Mouse (Mus musculus): Measurements from ENCODE around the gene Cacna1i. TPM values are rescaled to one million over a fixed set of nuclear protein-coding genes. Genes with fewer than 3 reads are reported as not detected.

Cacna1i gene
- total RNA-seq, 2 experiments from 2014 or later = 58.9 to 60.7 TPM

DNA sequence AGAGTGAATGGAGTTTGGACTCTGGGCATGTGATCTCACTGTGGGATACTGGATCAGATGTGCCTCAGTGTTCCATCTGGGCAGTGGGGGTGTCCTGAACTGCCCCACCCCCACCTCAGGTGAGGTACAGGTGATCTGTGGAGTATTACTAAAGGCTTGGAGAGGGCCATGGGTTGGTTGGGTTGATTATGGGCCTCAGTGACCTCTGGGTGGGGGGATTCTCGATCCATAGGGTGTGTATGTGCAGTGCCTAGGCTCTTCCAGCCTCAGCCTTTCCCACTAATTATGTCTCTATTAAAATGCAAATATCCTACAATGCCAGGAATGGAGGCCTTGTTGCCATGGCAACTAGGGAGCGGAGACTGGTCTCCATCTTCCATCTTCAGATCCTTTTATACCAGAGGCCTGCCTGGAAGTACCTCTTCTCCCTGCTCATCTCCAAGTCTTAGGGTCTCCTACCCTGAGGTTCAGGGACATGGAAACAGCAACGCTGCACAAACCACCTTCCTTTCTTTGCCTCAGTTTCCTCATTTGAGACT lies 15.1 kb upstream of the Cacna1i start:
- no peak for DNase-seq (ENCODE audit: low spot score in 2 of 2)

DNA sequence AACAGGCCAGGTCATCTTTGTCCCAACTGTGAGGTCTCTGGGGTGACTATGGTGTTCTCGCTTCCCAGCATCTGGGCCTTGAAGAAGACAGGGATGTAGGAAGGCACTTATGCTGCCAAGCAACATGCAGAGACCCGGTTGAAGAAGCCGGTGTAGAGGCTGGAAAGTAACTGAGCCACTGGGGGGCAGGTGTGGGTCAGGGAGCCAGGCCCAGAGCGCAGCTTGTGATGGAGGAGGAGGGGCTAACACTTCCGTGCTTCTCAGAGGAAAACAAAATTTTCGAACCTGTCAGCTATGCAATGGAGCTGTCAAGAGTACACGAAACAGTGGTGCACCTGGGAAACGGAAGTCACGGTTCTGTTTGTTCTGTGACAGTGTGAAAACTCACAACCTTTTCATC lies 9.9 kb upstream of the Cacna1i start:
- DNase-seq (ENCODE audit: low spot score in 2 of 2) = no peak

DNA sequence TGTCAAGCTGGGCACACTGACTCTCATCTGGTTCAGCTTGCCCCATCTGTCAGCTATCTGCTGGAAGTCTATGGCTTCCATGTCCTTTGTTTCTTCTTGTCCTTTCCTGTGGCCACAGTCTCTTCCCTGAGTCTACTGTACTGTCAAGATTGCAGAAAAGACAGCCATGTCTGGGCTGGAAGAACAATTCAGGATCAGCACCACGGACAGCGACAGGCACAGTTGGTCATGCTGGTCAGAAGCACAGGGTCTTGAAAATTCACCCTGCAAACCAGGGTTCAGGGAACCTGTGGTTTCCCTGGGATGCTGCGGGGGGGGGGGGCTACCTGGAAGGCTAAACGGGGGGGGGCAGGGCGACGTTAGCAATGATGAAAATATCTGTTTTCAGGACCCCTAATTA lies 9.4 kb upstream of the Cacna1i start:
- no peak for DNase-seq (ENCODE audit: low spot score in 2 of 2)

DNA sequence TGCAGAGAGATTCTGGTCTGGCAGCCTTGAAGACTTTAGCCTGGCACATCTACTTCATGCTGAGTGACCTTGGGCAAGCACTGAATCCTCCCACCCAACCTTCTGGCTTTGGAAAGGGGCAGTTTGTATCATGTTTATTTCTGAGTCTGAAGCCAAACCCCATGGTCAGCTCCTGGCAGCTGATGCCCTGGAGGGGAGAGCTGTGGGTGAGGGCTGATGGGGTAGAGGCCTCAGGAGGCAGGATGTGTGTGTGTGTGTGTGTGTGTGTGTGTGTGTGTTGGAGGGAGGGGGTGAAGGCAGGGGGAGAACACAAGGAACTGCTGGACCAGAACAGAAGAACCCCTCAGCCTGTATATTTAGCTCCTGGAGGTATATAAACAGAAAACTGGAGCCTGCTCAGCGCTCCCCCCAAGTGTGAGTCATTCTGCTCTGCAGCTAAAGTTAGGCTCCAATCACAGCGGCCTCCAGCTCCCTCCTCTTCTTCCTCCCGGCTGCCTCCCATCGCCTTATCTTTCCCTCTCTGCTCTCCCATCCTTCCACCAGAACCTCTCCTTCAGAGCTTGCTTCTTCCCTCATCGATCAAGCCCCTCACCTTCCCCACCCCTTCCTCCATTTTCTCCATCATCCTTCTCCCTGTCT lies 8.8 kb upstream of the Cacna1i start:
- DNase-seq (ENCODE audit: low spot score in 2 of 2) = peak; percentile 75 to 77

DNA sequence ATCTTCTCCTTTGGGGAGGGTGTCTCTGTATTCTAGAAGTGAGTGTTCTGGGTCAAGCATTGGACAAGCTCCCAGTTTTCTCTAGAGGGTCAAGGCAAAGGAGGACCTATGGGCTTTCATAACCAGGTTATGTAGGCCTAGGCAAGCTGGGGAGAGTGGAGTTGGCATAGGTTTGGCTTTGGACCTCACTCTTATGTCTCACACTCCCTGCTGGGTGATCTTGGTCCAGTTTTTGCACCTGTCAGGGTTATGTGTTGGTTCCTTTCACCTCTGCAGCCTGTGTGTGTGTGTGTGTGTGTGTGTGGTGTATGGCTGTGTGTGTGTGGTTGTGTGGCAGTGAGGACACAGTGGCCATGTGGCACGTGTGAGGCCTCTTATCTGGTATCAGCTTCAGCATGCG lies 8.0 kb upstream of the Cacna1i start:
- peak in 1 of 2 experiments; percentile 22 for DNase-seq (ENCODE audit: low spot score in 2 of 2)

DNA sequence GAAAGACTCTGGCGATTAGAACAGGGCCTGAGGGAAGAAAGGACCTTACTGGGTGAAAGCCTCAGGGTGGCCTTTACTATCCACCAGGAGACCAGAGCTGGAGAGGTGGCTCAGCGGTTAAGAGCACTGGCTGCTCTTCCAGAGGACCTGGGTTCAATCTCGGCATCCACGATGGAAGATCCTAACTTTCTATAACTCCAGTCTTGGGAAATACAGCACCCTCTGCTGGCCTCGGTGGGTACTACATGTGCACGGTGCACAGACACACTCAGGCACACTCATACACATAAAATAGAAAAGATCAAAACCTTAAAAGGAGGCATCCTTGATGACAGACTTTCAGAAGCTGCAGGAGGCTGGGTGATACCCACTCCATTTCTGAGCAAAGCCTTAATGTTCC lies 6.4 kb upstream of the Cacna1i start:
- DNase-seq (ENCODE audit: low spot score in 2 of 2) = peak in 1 of 2 experiments; percentile 50

DNA sequence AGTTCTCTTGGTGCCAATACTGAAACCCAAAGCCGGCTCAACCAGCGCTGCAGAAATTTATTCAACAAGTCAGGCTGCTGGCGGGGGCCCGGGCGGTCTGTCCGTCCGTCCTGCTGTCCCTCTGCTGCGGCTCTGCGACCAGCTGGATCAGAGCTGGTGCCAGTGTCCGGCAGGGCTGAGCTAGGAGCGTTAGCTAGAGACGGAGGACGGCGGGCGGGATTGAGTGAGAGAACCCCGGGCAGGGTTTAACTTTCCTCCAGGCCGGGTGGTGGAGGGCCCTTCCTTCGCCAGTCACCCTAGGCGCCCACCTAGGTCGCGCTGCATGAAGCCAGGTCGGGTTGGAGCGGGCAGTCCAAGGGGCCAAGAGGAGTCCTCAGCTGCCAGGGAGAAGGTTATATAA lies 998 bp downstream of the Cacna1i start:
- peak; percentile 23 to 36 for DNase-seq (ENCODE audit: low spot score in 2 of 2)

DNA sequence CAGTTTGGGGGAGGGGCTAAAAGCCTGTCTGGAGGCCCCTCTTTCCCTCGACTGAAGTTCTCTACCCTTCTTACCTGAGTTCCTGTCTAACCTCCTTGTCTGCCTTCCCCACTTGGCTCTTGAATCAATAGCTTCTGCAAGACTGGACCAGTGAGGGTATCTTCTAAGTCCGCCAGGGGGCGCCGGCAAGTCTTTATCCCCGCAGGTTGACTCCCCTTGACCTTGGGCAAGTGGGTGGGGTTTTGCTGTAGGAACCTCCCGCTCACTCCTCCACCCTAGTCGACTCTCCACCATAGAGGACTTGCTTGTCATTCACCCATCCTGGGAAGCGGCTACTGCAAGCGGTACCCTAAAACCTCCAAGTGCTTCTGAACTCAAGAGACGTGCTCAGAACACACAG lies 2.4 kb downstream of the Cacna1i start:
- peak; percentile 78 to 85 for DNase-seq (ENCODE audit: low spot score in 2 of 2)

DNA sequence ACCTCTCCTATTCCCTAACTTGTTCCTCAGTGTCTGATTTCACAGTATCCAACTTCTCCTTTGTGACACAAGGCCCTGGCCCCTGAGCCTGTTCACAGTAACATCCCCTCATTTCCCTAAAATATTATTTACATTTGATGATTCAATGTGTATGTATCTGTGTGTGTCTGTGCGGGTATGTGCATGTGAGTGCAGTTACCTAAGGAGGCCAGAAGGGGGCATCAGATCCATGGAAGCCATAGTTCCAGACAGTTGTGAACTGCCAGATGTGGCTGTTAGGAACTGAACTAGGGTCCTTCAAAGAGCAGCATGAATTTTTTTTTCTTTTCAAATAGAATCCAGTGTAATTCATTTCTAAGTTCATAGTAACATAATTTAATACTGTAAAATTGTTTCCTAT lies 10.1 kb downstream of the Cacna1i start:
- DNase-seq (ENCODE audit: low spot score in 2 of 2) = no peak

DNA sequence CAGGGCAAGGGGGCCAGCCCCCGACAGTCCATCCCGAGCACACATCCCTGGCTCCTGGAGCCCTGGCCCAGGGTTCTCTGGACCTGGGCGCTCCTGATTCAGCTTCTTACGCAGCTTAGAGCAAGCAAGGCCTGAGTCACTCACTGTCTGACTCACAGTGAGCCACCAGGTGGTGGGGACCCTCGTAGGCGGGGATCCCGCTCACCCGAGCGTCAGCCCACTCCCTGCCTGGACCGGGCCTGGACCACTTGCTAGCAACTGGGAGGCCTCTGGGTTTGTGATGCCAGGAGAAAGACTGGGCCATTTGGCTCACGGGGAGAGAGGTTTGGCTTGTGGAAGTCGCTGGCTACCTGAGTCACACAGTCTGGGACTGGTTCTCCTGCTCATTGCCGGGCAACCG lies 16.7 kb downstream of the Cacna1i start:
- peak; percentile 70 to 75 for DNase-seq (ENCODE audit: low spot score in 2 of 2)

DNA sequence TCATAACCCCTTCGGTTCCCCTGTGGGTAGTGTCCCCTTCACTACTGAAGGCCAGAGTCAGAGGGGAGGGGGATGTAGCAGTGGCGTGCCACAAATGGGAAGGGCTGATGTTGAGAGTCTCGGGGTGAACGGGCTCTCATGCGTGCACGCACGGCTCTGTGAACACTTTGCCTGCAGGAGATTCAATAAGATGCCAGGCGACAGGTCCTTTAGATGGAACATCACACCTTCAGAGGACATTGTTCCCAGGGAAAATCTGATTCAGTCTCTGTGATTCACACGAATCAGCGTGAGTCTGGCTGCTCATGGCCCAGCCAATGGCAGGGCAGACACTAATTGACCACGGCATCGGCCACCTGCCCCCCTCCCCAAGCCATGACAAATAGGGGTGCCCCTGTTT lies 17.1 kb downstream of the Cacna1i start:
- no peak for DNase-seq (ENCODE audit: low spot score in 2 of 2)

DNA sequence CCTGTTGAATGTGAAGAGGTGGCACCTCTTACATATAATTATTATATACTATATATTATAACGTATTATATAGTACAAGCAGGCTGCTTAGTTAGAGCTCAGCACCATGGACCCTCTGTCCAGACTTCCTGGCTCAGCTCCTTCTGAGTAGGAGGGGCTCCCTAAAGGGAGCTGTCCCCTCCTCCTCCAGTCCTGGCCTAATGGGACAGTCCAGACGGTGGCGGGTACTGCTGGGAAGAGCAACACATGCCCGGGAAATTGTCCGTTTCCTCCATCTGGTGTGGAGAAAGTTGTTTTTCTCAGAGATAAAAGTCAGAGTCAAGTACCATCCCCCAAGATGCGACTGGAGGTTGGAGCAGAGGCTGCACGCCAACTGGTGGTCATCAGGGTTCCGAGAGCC lies 19.1 kb downstream of the Cacna1i start:
- DNase-seq (ENCODE audit: low spot score in 2 of 2) = no peak

DNA sequence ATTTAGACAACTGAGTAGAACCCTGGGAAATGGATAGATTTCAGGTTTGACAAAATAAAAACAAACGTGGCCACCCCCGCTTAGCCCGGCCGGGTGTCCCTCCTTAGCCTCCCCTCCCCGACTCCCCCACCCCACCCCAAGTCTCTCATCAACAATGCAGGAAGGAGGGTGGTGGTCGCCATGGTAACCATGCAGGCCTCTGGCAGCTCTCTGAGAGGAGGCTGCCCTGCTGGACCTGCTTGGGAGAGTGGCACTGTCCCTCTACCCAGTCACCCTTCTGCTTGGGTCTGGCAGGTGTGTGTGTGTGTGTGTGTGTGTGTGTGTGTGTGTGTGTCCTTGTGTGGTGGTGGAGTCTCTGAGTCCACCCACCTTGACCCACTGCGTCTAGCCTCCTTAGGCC lies 27.7 kb downstream of the Cacna1i start:
- no peak for DNase-seq (ENCODE audit: low spot score in 2 of 2)

DNA sequence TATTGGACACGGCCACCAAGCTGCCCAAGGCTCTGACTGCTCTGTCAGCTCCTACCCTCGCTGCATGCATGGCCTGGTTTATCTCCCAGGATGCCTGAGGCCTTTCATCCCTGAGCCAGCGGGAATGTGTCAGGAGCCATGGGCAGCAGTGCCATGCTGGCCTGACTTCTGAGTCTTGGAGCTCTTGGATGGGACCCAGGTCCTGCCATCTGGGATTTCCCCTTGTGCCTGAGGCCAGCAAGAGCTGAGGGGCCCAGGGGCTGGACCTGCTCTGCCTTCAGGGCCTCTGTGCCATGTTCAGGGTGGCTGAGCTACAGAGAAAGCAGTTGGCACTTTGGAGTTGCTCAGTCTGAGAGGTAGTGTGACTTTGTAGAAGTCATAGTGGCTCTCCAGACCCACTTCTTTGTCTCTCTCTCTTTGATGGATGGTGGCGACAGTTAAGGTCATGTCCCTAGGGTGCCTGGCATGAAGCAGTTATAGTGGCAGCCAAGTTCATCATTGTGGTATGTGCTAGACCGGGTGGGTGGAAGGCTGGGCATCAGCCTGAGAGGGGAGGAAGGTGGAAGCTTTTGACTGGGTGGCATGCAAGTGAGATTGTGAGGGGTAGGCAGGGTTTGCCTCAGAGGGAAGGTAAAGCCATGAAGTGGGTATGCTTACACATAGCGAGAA lies 30.1 kb downstream of the Cacna1i start:
- DNase-seq (ENCODE audit: low spot score in 2 of 2) = no peak

DNA sequence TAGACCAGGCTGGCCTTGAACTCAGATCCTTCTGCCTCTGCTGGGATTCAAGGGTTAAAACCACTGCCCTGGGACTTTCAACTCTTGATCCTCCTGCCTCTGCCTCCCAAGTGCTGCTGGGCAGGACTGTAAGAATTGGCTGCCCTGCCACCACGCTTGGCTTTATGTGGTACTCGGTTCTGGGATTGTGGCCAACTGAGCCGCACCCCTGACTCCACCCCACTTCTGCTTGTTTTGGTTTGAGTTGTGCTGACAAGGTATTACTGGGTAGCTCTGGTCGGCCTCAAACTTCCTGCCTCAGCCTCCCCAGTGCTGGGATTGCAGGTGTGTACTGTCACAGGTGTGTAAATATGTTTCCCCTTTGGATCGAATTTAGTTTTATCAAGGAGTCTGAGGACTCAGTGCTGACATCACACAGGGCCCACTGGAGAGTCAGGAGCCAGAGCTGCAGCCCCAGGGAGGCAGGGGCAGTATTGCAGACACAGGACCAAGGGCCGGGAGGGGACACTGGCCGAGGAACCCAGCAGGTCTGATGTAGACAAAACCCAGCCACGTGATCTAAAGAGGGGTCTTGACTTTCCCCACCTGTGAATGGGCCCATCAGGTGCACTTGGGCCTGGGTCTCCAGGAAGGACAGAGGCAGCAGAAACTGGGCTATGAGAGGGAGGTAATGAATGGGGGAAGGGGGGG lies 30.9 kb downstream of the Cacna1i start:
- DNase-seq (ENCODE audit: low spot score in 2 of 2) = no peak

DNA sequence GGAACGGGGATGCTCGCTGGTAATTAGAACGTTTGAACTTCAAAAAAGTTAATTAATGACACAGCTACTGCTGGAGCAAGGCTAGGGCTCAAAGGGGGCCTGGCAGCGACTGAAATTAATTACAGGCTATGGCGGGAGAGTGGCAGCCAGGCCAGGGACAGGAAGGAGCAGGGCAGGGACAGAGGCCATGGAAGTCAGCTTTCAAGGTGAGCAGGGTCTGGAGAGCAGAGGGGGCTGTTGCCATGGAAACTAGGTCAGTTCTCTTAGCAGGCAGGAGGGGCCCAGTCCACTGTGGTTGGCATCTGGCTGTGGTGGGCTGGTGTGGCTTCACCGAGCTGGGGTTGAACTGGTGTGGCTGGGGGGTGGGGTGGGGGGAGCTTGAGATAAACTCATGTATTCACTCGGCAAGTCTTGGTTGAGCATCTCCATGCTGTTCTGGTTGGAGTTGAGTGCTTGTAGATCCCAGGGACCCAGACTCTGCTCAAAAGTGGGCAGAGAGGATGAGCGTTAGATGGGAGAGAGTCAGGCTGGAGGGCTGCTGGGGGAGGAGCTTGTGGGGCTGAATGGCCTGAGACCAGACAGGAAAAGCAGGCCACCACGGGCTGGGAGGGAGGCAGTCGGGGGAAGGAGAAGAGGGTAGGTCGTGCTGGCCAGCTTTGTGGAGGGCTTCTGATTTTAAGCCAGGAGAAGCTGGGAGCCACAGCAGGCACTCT lies 31.7 kb downstream of the Cacna1i start:
- DNase-seq (ENCODE audit: low spot score in 2 of 2) = no peak

DNA sequence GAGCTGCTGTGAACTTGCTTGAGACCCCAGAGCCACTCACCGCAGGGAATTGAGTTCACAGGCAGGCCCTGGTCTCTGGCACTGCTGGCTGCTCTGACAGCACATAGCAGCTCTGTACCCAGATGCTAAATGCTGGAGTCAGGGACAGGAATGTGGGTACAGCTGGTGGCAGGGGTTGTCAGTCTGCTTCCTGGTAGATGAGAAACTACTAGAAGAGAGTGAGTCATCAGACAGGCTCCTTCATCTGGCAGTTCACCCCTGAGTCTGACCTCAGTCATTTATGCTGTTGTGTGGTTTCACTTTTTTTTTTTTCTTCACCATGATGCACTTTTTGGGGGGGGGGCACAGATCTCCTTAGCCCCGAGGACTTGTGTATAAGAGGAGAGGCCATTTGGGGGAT lies 32.3 kb downstream of the Cacna1i start:
- DNase-seq (ENCODE audit: low spot score in 2 of 2) = no peak

DNA sequence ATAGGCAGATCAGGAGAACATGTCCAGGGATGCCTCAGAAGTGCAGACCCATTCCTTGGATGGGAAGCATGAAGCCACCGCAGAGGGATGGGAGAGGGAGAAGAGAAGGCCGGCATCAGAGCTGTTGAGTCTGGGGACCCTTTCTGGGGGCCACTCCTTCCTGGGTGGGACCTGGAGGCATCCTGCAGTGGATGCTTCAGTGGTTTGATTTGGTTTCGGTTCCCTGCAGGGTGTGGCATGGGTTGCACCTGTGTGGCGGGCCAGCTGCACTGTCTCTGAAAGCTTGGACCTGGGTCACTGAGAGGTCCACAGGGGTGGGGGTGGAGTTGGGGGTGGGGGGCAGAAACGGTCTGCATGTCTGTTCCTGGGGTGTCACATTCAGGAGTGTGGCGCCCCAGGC lies 32.9 kb downstream of the Cacna1i start:
- no peak for DNase-seq (ENCODE audit: low spot score in 2 of 2)

DNA sequence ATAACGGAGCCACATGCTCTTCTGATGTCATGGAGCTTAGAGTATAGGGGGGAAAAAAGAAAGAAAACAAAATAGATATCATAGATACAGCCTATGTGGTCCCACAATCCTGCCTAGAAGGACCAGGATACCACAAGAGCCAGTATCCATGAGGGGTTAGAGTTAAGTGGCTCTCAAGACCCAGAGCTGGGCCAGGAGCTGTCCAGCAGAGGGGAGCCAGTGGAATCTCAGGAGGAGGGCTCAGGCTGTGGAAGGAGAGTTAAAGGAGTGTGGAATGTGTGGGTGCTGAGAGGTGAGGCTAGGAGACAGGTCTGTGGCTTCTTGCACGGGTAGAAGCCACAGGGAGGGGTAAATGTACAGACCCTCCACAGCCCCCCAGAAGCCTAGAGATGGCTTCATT lies 38.2 kb downstream of the Cacna1i start:
- DNase-seq (ENCODE audit: low spot score in 2 of 2) = no peak

DNA sequence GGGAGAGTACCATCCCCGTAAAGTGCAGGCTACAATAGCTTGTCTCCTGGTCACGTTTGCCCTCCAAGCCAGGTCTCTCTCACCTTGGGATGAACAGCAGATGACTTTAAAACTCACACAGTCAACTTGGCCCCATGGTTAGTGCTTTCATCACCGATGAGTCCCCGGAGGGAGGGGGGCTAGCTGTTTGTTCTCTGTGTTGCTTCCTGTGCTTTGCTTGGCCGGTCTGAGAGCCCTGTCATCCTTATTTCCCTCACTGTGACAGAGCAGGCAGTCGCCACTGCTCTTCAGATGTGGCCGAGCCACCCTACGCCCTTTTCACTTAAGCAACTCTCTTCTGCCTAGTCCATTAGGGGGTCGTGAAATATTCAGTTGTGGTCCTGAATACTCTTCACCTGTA lies 38.7 kb downstream of the Cacna1i start:
- DNase-seq (ENCODE audit: low spot score in 2 of 2) = no peak

DNA sequence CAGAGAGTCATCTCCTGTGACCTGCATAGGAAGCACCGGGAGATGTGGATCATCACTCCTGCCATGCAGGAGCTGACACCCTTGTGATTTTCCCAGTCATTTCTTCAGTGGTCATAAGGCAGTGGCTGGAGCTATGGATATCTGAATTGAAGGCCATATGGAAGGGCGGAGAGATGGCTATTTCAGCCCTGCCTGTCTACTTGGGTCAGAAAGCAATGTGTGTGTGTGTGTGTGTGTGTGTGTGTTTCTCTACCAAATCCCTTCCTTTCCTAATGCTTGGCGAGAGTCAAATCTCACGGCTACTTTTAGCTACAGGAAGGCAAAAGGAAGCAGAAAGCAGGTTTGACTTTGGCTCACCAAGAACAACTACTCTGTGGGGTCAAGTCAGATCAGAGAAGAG lies 39.9 kb downstream of the Cacna1i start:
- no peak for DNase-seq (ENCODE audit: low spot score in 2 of 2)
